Mouse (Mus musculus) ES-E14 (cell line): ENCODE measurements at regions not wholly inside any gene's neighbourhood (a gene's known extent, or its start where the extent isn't known, plus 50 kb on each side); places are given as distances from the start of the nearest gene placed in this dataset.

ENCODE experiments used
- CHD2 ChIP-seq: IDR thresholded peaks from 2 replicates; pipeline ENCODE4 v1.6.1; 2014; ENCODE audit warnings: mild to moderate bottlenecking, low read depth, low read length, inconsistent platforms
- HCFC1 ChIP-seq: IDR thresholded peaks from 2 replicates; pipeline ENCODE4 v1.6.1; 2012; ENCODE audit warnings: low read length, inconsistent platforms, borderline replicate concordance; ENCODE audit not compliant: insufficient read depth
- MAFK ChIP-seq: IDR thresholded peaks from 2 replicates; pipeline ENCODE4 v1.6.1; 2014; ENCODE audit warnings: mild to moderate bottlenecking, low read depth, low read length, inconsistent platforms; ENCODE audit not compliant: insufficient read depth
- ZC3H11A ChIP-seq: IDR thresholded peaks from 2 replicates; pipeline ENCODE4 v1.6.1; 2012; ENCODE audit warnings: low read depth, mild to moderate bottlenecking, inconsistent platforms, low read length, borderline replicate concordance
- ZNF384 ChIP-seq: IDR thresholded peaks from 2 replicates; pipeline ENCODE4 v1.6.1; 2012; ENCODE audit warnings: low read depth, low read length, inconsistent platforms

DNA sequence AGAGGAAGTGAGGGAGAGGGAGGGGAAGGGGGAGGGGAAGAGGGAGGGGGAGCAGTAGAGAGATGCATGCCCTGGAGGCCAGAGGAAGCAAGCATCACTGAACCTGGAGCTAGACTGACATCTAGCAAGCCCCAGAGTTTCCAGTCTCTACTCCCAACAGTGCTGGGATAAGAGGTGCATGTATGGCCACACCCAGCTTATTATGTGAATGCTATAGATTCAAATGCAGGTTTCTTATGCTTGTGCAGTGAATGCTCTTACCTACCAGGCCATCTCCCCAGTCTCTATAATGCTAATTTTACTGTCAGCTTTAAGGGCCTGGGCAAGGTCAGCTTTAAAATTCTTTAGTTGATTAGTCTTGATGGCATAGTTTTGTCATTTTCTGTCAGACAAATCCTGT lies 271.3 kb upstream of the Thsd7b start:
- no peak for TF ChIP-seq ZNF384
- no peak for TF ChIP-seq HCFC1
- TF ChIP-seq MAFK: no peak
- no peak for TF ChIP-seq ZC3H11A
- TF ChIP-seq CHD2: no peak
